Mouse (Mus musculus): ENCODE data around the gene Ccdc63.
"Not testable (repeated sequence)": the region's sequence is repeated elsewhere in the genome, so short reads cannot be mapped to it uniquely, and the experiment has no call there.

The Ccdc63 gene

DNA sequence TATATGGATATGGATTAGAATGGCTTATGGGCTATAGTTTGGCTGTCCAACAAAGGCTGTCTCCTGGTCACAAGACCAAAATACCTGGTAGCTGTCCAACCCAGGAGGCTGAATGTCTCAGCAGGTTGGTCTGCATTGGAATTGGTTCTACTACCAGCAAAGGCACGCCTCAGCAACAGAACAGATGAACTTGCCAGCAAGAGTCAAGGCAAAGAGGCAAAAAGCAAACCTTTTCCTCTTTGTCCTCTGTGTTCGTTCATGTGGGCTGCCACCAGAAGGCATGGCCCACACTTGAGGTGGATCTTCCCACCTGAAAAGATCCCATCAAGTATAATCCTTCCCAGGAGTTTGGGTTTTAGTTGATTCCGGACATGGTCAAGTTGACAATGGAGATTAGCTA is at the start of gene Ccdc63:
Gene Ccdc63, minus strand, starts transcription at position 101 of the 400 bp plus-strand sequence.
- DNase-seq = no peak

DNA sequence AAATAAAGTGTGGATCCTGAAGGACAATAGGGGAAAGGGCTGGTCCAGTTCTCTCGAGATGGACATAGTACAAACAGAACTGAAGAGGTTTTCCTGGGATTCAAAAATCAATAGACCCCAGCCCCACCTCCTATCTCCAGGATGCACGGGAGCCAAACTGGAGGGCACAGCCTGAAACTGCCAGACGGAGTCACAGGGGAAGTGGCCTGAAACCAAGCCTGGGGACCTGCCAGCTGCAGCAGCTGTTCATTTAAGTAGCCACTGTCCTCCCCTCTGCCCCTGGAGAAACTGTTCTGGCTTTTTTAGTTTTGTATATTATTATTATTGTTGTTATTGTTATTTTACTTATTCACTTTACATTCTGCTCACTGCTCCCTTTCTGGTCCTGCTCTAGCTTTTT is 48.5 kb upstream of the Ccdc63 start:
- no peak for DNase-seq

DNA sequence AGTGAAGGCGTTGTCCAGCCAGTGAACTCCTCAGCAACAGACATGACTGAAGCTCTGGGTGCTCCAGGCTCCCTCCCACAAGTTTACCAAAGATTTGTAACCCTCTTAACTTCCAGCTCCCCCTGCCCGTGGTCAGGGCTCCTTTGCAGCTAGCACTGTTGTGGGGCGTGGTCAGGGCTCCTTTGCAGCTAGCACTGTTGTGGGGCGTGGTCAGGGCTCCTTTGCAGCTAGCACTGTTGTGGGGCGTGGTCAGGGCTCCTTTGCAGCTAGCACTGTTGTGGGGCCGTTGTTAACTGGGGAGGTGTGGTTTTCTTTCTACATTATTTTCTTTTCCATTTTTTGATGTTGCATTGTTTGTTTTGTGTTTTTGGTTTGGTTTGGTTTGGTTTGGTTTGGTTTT is 44.2 kb upstream of the Ccdc63 start:
- DNase-seq = not testable (repeated sequence)

DNA sequence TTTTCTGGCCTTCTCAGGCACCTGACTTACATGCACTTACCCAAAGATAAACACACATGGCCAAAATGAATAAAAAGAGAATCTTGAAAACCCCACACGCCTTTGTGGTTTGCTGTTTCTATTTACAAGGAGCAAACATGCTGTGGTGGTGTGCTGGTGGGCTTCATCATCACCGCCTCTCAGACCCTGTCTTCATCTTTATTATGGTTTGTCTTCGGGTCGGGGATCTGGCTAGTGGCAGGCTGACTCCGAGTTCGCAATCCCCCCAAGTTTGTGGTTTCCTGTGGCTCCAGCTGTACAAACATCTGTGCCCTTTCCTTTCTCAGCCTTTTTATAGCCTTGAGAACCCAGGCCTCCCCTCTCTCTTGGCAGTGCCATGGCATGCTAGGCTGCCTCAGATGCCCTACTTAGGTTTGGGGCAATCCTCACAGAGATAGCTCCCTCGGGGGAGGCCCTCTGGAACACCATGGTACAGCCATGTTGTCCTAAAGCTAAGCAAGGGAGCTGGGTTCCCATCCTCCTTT is 43.7 kb upstream of the Ccdc63 start:
- peak; percentile 69 for DNase-seq

DNA sequence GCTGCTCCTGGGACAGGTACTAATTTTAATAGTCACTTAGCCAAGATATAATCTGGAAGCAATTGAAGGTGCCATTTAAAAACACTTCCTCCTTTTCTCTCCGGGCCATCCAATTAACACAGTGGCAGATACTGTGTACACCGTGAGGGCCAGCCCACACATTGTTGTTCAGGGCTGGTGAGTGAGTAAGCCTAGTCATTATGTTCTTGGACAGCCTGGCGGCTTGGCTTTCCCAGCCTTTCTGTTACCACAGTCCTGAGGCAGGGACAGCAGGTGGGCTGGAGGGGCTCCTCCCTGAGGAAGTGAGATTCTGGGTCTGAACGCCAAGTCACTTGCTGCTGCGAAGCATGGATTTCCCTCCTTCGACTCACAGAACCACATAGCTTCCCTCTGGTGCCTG is 39.0 kb upstream of the Ccdc63 start:
- no peak for DNase-seq

DNA sequence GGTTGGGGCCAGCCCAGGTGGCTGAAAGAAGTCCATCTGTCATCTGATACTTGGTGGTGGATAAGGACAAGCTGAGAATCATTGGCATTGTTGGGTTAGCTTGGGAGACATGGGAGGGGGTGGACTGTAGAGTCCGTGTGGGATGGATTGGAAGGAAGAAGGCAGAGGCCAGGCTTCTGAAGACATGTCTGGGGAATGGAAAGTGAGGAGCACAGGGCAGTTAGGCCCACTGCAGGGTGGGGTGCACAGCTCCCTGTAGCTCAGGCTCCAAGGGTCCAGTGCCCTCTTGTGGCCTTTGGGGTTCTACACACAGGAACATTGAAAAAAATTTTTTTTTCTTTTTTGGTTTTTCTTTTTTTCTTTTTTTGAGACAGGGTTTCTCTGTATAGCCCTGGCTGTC is 35.8 kb upstream of the Ccdc63 start:
- peak; percentile 72 for DNase-seq

DNA sequence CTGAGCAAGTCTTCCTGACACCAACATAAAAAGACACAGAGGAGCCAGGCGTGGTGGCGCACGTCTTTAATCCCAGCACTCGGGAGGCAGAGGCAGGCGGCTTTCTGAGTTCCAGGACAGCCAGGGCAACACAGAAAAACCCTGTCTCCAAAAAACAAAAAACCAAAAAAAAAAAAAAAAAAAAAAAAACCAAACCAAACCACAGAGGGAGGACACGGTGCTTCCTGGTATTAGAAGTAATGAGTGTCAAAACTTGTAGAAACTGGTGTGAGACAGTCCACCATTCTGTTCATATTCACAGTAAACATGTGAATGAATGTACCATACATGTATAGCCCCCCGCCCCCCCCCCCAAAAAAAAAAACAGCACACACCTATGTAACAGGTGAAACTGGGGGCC is 35.3 kb upstream of the Ccdc63 start:
- no peak for DNase-seq

DNA sequence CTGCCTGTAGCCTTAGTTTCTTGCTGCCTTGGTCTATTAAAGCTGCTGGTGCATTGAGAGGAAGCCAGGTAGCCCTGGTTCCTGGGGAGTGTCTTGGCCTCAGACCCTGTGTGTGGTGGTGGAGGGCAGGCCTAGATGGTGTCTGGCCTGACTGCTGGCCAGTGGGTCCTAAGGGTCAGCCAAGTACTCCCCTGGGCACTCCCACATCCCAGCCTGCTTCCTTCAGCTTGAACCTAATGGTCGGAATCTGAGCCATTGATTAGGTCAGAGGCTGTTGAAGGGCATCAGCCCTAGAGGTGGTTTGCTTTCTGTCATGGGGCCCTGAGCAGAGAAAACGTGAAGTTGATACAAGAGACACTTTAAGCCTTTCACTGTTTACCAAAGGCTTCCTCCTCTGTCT is 34.8 kb upstream of the Ccdc63 start:
- no peak for DNase-seq

DNA sequence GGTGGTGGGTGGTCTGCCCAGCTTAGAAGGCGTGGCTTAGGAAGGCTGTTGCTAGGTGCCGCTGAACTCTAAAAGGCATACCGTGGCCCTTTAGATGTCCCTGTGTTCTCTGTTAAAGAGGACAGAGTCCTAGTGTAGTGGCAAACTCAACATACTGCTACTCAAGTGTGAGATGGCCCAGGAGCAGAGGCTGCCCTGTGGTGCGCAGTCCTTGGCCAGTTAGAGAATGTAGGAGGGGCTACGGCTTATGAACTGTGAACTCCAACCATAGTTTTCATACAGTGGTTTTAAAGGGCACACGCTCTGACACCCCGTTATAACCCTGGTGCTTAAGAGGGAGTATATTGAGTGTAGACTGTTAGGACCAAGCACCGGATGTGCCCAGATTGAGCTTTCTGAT is 30.4 kb upstream of the Ccdc63 start:
- DNase-seq = no peak

DNA sequence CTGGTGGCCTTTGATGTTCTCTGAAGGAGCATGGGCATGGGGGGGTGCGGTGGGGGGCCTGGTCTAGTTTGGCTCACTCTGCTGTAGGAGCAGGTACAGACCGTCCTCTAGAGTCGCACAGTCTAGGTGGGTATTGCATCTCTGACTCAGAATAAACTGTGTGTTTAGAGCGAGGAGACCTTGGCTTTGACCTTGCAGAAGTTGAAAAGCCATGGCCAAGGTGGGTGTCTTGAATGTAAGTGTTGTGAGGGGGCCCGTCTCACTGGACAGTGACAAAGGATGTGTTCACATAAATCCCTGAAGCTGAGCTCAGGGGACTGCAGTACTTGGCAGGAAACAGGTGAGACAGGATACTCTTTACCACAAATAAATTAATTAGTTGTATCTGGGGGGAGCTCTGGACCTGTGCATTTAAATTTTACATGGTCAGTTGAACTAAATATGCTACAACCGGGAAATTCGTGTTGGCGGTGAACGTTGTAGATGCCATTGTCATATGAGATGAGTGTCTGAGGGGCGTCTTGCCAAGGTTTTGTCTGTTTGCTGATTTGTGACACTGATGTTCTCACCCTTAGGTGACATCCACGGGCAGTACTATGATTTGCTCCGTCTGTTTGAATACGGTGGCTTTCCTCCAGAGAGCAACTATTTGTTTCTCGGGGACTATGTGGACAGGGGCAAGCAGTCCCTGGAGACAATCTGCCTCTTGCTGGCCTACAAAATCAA is 27.9 kb upstream of the Ccdc63 start:
- no peak for DNase-seq

DNA sequence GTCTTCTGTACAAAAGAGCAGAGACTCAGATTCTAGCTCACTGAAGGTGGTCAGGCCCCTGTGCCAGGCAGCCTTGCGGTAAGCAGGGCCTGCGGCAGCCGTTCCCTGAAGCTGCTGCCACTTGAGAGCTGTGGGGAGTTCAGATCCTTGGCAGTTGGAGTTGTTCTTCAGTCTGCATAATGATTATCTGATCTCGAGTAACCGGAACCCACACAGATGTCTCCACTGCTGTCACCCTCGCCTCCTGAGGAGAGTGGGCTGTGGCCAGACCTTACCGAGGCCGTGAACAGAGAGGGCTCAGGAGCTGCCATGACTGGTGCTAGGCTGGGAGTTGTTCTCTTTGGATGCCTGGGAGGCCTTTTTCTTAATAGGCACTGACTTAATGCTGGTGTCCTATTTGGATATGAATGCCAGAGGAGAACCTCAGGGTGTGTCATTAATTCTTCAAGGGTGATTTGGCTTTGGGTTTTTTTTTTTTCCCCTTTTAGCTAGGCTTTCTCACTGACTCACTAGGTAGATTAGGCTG is 26.1 kb upstream of the Ccdc63 start:
- DNase-seq = no peak

DNA sequence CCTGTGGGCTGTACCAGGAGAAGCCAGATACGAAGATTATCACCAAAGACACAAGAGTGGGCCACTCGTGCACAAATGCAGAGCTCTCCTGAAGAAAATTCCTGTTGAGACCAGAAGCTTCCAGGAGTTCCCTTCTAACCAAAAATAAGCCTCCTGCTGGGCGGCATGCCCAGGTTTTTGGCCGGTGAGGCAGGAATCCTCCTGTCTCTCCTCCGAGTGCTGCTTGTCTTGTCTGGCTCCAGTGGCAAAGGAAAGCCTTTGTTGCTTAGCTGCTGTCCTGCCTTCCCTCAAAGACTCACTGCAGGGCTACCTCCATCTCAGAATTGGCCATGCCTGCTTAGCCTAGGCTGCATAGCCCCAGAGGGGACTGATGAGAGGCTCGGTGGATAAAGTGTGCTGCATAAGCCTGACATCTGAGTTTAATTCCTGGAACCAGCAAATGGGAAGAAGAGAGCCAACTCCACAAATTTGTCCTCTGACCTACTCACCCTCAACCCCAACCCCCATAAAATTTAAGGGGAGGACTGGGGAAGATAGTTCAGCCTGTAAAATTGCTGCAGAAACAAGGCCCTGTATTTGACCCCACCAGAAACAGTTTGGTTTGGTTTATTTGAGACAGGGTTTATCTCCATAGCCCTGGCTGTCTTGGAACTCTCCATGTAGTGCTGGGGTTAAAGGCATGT is 24.8 kb upstream of the Ccdc63 start:
- DNase-seq = no peak

DNA sequence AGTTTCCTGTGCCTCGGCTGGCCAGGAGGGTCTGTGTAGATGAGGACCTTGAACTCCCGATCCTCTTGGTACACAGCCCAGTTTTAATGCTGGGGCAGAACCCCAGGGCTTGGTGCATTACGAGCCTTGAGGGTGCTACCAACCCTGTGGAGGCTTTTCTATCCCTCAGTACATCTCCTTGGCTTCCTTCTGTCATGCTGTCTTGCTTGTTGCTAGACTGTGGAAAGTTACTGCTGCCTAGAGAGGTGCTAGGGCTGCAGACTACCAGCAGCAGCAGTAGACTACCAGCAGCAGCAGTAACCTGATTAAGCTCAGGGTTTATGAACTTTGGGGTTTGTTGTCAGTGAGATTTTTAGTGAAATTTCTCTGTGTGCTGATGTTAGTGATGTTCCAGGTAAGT is 23.4 kb upstream of the Ccdc63 start:
- no peak for DNase-seq

DNA sequence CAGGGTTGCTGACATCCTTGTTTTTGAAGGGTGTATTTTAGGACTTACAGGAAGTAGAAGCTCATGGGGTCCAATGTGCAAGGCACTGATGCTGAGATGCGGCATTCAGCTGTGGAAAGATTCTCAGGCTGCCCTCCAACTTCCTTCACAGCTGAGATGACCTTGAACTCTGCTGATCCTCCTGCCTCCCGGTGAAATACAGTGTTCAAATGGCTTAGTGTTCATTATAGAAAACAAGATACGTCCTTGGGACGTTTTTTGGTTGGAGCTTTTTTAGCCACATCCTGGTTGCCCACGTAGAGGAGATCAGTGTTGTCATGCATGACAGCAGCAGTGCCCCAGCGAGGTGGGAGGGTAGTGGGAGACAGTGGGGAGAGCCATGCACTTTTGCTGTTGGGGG is 22.6 kb upstream of the Ccdc63 start:
- peak; percentile 35 for DNase-seq

DNA sequence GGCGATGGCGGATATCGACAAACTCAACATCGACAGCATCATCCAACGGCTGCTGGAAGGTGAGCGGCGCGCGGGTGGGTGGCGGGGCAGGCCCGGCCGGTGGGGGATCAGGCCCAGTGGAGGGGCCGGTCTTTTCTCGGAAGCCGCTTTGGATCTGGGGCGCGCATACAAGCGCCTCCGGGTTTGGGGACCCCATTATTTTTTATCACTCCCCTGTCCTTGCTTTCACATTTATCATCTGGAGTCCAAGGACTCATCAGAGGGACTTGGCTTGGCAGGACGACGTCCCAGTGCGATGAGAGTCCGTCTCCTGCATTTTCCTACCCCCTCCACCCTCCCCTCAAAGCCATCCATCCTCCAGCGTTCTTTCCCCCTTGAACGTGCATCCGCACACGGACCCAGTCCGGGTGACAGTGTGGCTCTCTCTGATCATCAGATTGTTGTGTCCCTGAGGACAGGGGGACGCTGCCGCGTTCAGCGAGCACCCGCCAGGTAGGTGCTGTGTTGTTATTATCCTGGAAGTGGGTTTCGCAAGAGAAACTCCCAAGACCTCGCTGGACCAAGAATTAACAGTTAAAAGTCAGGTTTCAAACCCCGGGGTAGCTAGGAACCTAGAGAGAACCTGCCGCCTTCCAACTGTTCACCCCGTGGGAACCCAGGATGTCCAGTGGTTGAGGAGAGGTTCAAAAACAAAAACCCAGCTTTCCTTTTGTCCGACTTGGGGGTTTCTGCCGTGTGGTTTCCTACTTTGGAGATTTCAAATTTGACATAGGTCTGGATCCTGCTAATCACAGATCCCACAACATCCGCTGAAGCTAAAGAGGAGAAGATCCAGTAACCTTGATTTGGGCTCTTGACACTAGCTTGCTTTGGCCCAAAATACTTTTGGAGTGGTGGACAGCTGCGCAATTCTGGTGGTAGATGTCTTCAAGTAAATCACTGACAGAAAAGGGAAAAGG is 18.2 kb upstream of the Ccdc63 start:
- peak; percentile 46 for DNase-seq

DNA sequence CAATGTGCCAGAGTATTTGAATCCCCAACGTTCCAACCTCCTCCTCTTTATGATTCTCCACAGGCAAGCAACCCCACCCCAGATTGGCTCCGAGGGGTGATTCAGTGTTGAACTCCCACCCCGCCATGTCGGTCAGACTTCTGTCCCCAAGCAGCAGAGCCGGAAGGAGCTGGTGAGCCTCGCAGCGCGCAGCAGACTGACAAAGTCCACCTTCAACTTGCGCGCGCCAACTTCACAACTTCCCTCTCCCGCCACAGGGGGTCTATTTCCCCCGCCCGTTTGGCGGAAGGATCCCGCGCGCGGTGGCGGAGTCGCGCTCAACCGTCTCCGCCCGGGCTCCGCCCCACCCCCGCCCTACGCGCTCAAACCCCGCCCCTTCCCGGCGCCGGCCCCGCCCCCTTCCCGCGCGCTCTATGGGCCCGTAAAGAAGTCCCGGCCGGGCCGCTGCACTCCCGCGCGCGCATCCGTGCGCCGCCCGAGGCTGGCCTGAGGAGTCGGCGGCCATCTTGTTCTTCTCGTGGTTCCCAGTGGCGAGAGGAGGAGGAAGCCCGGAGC is 17.3 kb upstream of the Ccdc63 start, which contains the start of gene Ppp1cc:
Gene Ppp1cc, plus strand, starts transcription at position 452 of the 555 bp plus-strand sequence.
- DNase-seq = peak; percentile 94

DNA sequence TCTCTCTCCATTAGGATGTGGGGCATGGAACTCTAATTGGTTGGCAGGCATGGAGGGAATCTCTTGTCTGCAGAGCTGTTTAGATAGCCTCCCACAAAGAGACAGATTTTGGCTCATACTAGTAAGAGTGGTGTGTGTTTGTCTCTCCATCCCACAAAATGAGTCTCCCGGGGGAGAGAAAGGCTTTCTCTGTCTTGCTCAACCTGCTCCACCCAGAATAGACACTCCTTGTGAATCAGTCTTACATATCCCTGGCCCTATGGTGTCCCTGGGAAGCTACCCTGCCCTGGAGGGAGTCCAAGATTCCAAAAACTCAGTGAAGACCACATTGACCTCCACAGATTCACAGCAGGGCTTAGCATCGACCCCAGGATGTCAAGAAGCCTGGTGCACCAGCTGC is 15.9 kb upstream of the Ccdc63 start:
- no peak for DNase-seq

DNA sequence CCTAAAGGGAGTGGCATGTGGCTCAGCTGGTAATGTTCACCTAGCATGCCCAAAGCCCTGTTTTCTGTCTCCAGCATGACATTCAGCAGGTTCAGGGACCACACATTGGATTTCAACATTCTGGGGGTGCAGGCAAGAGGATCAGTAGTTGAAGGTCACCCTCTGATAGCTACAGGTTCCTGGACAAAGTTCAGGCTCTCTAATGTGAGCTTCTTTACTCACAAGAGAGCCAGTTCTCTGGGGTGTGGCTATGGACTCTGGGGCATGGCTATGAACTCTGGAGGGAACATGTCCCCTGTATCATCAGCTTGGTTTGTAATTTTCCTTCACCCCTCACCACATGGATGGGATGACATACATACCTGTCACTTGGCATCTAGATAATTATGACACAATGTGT is 15.0 kb upstream of the Ccdc63 start:
- no peak for DNase-seq

DNA sequence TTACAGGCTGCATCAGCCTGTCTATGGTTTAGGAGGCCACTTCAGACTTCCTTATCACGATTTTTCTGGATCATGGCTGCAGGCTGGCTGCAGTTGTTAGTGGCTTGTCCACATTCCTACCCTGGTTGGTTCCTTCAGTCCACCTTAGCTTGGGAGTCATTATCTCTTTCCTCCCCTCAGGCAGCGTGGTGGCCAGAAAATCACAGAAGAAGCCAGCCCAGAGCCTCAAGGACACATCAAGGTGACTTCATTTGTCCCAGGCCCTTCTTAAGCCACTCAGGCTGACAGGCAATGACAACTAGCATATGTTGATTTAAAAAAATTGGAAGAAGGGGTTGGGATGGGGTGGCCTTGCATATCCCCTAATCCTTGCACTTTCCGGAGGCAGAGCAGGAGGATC is 14.2 kb upstream of the Ccdc63 start:
- DNase-seq = no peak

DNA sequence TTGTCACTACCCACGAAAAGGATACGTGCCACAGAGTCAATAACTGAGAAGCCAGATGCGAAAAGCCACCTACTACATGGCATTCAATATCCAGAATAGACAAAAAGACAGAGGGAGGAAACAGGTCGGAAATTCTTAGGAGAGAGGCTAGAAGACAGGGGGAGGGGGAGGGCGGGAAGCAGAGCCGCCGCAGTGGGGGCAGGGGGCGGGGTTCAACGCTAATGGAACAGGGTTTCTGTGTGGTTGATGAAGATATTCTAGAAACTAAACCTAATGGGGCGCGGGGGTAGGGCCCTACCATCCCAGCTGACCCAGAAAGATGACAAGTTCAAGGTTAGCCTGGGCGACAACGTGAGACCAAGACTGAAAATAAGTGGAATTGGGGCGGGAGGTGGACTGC is 13.4 kb upstream of the Ccdc63 start:
- no peak for DNase-seq

DNA sequence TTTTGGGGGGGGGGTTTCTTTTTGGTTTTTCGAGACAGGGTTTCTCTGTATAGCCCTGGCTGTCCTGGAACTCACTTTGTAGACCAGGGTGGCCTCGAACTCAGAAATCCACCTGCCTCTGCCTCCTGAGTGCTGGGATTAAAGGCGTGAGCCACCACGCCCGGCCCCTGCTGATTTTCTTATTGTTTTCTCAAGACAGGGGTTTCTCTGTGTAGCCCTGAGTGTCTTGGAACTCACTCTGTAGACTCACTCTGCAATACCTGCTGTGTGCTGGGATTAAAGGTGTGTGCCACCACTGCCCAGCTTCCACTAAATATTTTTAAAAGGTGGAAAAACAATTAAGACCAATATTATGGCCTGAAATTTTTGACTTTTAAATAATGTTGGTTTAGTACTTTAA is 11.9 kb upstream of the Ccdc63 start:
- not testable (repeated sequence) for DNase-seq

DNA sequence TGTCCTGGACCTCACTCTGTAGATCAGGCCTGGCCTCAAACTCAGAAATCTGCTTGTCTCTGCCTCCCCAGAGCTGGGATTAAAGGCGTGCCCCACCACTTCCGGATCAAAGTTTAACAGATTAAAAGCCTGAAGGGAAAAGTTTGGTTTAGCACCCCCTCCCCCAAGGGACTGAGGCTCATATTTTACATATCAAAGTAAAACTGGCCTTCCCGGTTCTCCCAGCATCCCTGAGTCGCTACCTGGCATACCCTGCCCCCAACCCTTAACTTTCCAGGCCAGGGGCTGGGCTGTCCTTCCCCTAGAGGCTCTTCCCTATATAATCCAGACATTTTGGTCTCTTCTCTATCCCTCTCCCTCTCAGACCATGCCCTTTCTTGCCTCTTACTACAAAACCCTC is 8.6 kb upstream of the Ccdc63 start:
- no peak for DNase-seq

DNA sequence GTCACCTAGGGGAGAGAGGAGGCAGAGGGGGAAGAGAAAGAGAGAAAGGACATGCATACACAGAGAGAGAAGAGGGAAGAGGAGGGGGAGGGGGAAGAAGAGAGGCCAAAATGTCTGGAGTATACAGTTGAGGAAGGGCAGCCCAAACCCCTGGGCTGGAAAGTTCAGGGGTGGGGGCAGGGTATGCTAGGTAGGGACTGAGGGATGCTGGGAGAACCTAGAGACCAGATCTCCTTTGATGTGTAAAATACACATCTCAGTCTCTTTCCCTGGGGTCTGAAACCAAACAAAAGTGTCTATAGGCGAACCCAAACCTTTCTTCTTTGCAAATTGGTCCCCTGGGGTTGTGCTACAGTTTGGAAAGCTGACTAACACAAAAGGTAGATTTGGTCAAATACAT is 7.5 kb upstream of the Ccdc63 start:
- DNase-seq = no peak

Data from thymus, postnatal 25 days (tissue).